Mouse (Mus musculus) frontal cortex, adult 2 months (tissue): ENCODE data around the gene Rbms3. TPM values are rescaled to one million over a fixed set of nuclear protein-coding genes. Genes with fewer than 3 reads are reported as not detected.
A peak's percentile ranks its signal among the peaks of the same experiment; 100 is the strongest.

Source experiments
- DNase-seq, 2 experiments: peaks; one replicate each; pipeline ENCODE4 v3.0.0; 2022; ENCODE audit warnings: low spot score in 1 of 2; ENCODE audit errors: extremely low spot score in 1 of 2
- polyA plus RNA-seq: library from polyadenylated mRNA; depleted of rRNA; stranded (reverse); fragments of >200 nt; gene quantifications from 2 replicates; pipeline ENCODE4 v1.2.3, GENCODE M21; 2012

Rbms3 gene
- polyA plus RNA-seq, 1 experiment: 5.7 TPM

DNA sequence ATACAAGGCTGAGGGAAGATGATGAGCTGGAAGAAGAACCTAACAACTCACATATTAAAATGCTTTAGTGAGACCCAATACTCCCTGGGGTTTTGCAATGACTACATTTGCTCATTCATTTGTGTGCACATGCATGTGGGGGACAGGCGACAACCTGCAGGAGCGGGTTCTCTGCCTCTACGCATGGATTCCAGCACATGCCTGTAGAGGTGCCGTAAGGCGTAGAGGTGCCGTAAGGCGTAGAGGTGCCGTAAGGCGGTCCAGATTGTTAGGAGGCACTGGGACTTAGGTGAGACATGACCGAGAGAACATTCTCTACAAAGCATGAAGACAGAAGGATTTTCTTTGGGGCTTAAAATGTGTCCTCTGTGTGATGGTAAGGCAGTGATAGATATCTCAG is 1033.7 kb downstream of the Rbms3 start:
- no peak for DNase-seq

DNA sequence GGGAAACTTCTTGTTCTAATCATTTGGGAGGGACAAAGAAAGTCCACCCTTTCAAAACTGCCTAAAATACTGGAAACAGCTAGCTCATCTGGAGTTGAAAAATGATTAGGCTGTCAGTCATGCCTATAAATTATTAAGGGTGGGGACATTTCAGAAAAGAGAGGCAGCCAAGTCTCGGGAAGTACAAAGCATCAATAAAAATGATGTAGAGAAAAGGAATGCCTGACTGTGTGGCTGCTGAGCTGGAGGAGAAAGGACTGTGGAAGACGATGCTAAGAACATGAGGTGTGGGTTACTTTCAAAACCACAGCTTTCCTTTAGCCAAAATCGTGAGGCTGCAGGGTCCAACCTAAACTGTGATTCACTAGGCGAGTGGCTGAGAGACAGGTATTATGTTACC is 1037.2 kb downstream of the Rbms3 start:
- DNase-seq: no peak

DNA sequence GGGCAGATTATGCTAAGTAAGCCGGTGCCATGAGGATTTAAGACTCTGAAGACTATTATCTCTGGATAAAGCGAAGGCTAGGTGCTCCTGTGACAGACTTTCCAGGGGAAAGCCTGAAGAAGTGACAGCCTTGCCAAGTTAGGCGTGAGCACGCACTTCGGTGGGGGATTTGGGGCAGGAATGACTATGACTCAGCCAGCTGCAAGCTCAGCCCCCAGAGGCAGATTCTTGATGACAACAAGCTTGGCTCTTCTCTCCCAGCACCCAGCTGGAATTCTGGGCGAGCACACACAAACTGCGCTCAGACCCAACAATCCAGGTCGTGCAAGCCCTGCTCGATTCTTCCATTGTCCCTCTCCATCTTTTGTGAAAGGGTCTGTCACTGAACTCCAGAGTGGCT is 1038.6 kb downstream of the Rbms3 start:
- DNase-seq: peak; percentile 4 to 57

DNA sequence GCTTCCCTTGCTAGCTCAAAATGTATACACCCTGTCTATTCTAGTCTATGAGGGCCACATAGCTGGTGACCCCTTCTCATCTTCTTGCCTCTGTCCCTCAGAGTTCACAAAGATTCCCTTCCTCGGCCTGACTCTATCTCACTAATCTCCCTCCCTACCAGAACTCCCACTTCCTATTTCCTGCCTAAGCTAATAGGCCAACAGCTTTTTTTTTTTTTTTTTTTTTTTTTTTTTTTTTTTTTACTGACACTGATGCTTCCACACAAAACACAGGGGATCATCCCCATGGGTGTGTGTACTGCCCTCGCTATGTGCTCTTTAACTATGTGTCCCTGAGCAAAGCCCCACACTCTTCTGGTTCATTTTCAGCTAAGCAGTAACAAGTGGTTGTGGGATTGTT is 1060.0 kb downstream of the Rbms3 start:
- DNase-seq: no peak

DNA sequence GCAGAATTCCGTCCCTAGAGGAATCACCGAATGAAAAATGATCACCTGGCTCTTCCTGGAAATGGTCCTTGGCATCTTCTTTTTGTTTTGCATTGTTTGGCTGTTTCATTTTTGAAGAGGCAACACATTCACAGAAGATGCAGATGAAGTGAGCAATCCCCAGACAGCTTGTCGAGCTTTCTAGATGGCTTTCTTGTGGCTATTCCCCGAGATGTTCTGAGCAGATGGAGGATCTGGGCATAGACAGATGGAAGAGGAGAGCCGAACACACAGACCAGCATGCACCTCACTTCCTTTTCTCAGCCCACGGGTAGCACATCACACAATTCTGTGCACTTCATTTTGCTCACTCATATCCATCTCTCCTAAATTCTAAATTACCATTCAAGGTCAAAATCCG is 1063.0 kb downstream of the Rbms3 start:
- DNase-seq: peak in 1 of 2 experiments; percentile 47

DNA sequence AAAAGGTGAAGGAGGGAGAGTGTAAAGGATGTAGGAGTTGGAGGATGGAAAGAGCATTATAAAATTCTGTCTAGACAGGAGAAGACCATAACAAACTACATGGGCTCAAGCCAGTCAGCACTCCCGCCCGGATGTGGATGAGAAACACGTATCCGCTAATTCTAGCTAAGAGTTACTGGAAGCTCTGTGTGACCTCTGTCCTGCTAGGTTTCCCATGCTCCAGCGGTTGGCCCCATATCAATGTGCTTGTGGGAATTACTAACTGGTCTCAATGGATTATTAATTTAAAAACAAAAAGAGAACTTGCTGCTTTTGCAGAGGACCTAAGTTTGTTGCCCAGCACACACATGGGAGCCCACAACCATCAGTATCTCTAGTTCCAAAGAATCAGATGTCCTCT is 1071.9 kb downstream of the Rbms3 start:
- no peak for DNase-seq

DNA sequence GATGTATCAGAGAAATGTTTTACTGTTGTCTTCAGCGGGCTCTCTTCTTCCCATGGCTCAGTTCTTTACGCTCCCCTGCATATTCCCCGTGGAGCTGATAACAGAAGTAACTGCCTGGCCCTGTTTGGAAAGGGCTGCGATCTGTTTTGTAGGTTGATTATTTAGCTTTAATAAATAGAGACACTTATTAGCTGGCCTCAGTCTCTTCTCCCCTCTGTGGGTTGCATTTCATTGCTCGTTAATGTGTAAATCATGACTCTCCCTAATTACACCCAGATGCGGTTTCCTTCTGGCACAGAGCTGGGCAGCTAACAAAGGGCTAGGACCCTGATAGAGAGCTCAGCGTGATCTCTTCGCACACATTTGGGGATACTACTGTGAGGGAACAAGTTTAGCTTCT is 1073.1 kb downstream of the Rbms3 start:
- no peak for DNase-seq

DNA sequence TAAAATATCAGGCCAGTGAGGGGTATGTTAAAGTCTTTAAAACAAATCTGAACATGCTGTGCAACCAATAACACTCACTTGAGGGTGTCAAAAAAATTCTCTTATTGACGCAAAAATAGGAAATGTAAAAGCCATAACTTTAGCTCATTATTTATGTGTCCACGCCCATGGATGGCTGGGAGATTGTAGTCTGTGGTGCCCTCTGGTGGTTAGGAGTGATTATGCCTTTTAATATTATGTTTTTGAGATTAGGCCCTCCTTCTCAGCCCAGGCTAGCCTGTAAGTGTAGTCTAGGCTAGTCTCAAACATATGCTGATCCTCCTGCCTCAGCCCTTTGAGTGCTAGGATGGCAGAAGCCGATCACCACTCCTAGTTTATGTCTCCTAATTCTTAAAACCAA is 1076.5 kb downstream of the Rbms3 start:
- peak in 1 of 2 experiments; percentile 55 for DNase-seq

DNA sequence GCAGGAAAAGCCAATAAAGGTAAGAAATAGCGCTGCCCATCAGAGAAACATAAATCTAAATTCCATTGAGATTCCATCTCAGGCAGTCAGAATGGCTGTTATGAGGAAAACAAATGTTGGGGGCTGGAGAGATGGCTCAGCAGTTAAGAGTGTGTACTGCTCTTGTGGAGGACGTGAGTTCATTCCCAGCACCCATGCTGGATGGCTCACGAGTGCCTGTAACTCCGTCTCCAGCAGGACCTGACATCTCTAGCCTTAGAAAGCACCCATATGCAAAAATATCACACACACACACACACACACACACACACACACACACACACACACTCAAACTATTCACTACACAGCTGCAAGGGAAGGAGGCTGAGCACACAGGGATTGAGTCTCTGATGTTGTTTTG is 1083.6 kb downstream of the Rbms3 start:
- DNase-seq: no peak

DNA sequence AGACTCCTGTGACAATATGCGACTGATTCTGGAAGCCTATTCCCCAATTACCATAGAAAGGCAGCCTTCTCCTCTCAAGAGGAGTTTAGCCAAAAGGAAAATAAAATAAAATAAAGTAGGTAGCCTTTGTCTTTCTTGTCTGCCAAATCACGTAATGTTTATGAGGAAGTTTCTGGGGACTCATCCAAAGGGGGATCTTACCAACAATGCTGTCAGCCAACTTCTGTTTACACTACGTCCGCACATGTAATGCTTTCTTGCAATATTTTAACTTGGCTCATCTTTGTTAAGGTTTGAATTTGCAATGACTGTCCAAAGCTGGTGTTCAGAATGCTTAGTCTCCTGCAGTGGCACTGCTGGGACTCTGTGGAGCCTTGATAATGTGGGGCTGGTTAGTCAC is 1086.9 kb downstream of the Rbms3 start:
- no peak for DNase-seq

DNA sequence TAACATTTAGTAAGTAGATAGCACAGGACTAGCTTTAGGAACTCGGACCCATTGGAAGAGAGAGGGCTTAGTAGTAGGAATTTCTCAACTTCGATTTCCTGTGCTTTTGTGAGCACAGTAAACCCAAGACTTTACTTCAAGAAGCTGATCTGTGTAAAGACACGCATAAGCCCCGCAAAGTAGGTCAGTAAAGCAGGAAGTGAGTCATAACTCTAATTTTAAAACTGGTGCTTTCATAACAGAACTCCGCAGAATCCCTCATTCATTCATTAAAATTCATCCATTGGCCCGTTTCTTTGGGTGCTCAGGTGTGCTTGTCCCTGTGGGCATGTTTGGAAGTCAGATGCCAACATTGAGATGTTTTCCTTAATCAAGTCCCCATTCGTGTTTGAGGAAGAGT is 1087.7 kb downstream of the Rbms3 start:
- DNase-seq: peak in 1 of 2 experiments; percentile 47

DNA sequence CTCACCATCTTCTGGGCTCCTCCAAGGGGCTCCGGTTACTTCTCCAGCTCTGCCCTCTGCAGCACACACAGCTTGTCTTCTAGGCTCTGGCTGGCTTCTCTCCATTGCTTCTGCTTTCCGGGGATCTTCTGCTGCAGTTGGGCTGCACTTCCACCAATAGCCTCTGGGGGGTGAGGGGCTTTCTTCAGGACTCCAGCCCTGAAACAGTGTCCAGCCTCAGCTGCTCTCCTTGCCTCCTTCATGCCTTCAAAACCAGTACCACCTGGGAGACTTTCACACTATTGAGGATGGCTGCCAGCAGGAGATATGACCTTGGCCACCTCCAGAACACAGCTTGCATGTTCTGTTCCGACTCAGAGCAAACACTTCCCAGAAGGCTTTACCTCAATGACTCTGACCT is 1094.0 kb downstream of the Rbms3 start:
- DNase-seq: no peak

DNA sequence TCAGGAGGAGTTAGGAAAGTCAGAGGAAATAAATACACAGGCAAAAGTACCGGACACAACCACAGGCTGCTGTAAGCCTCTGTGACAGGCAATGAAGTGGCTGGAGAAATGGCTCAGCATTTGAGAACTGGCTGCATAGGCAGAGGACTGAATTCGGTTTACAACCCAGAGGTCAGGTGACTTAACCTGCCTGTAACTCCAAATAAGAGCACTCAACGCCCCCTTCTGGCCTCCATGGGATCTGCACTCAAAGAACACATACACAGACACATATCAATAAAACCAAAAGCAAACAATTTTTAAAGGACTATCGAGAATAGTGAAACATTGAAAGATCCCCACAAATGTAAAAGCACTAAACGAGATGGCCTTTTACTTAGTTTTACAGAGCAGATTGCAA is 1096.3 kb downstream of the Rbms3 start:
- no peak for DNase-seq

DNA sequence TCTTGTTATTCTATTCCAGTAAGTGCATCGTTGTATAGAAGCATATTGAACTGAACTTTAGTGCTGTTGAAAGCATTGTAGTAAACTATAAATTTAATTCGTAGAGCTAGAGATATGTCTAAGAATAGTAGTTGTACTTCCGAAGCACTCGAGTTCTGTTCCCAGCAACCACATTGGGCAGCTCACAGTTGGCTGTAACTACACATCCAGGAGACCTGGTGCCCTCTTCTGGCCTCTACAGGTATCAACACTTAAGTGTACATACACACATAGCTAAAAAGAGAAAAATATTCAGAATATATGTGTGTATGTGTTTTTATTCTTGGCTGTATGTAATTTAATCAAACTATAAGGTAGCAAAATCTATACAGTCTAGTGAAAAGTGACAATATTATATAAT is 1098.6 kb downstream of the Rbms3 start:
- DNase-seq: no peak

DNA sequence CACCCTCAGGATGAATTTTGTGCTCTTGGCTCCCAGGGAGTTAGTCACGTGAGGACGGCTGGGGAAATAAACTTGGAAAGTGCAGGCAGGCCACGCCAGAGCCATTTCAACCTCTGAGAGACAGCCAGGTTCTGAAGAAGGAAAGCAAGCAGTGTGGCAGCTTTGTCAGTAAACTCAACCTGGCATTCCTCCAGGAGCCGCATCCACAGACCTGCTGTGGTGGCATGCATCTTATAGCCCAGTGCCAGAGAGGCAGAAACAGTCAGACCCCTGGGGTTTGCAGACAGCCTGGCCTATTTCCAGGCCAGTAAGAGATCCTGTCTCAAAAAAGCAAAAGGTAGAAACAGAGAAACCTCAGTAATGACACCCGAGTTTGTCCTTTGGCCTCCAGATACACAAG is 1105.3 kb downstream of the Rbms3 start:
- no peak for DNase-seq
